12 mouse cellular contexts compared by ENCODE assay signal in the genomic region with DNA sequence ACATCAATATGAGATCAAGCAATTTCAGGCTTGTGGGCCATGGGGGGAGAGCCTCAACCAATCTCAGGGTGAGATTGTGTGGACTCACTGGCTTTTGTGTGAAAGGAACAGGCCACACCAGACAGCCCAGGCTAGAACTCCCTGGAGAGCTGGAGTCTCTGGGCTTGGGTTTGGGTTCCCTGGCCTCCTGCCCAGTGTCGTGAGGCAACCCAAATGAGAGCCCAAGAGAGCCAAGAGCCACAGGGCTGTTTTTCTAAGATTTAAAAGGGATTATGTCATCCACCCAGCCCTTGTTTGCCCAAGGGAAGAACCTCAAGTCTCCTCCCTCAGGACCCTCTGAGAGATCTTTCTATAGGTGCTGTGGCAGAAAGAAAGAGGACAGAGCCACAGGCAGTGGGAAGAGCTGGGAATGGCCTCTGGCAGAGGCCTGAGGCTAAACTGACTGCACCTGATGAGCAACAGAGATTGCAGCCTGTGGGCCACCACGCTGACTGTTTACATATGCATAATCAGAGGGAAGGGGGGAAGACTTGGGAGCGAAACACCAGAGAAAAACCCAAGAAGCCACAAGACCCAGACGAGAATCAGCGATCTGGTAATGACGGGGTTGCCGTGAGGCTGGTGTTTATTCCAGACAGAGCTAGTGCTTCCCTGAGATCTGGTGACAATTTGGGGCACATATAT.
A peak's percentile ranks its signal among the peaks of the same experiment; 100 is the strongest.
DNase-seq lines count a peak whose midpoint lies in the region; ATAC-seq and TF ChIP-seq lines count a peak whose summit lies in the region.
"Had no signal": no experiment of that assay in that cellular context is flagged by ENCODE, and none has a peak within 500 bp of the region (broad histone marks: within the 10 kb centered on the region; RNA-seq: fewer than 3 reads in every experiment).

No protein-coding gene starts in this region.

- H3K4me1 ChIP-seq in midbrain, embryonic 10.5 days = peaks cover 4% of the 10 kb centered on the region; the same call in 1 of the 2 replicates
- H3K4me1 ChIP-seq in midbrain, embryonic 15.5 days = no peaks in the 10 kb centered on the region
- H3K4me1 ChIP-seq: hindbrain, embryonic 15.5 days had no signal

- no peak overlapping the region for H3K4me2 ChIP-seq in midbrain, embryonic 15.5 days
- H3K4me2 ChIP-seq in myocyte (ENCODE audit: low read depth) = peak overlapping the region; percentile 53
- H3K4me2 ChIP-seq: hindbrain, embryonic 15.5 days; lung, embryonic 15.5 days had no signal

- DNase-seq in midbrain, embryonic 10.5 days (ENCODE audit: low spot score) = no peak
- peak; percentile 47 to 53 for DNase-seq in adrenal gland, postnatal 36 days
- peak; percentile 23 for DNase-seq in heart, postnatal 25 days (ENCODE audit: low spot score)
- no peak for DNase-seq in thymus, postnatal 36 days
- DNase-seq in layer of hippocampus, adult 11-12 months (ENCODE audit: low spot score) = no peak
- no peak for DNase-seq in kidney, postnatal 14 days
- DNase-seq: cerebellum, adult 18-20 months; kidney, postnatal 36 days had no signal

- WGBS in midbrain, embryonic 10.5 days = 69% methylated on average over 7 of the region's 7 CpGs
- WGBS in midbrain, embryonic 15.5 days = 63% methylated on average over 7 of the region's 7 CpGs

- no peak for TF ChIP-seq POLR2A in myocyte (IDR thresholded peaks at IDR 0.05; ENCODE audit: insufficient read length, low read depth)

- H3K4me3 ChIP-seq in midbrain, embryonic 10.5 days = no peak overlapping the region
- H3K4me3 ChIP-seq in midbrain, embryonic 15.5 days = no peak overlapping the region
- no peak overlapping the region for H3K4me3 ChIP-seq in myocyte
- H3K4me3 ChIP-seq: hindbrain, embryonic 15.5 days; lung, embryonic 15.5 days had no signal

- no peak overlapping the region for H3ac ChIP-seq in myocyte (ENCODE audit: control insufficient read depth, insufficient read length)

- intact Hi-C loops in heart, postnatal 25 days (cut with DNase I) = no loop called here

- no peaks in the 10 kb centered on the region for H3K9me3 ChIP-seq in midbrain, embryonic 10.5 days (replicated peaks)
- H3K9me3 ChIP-seq in midbrain, embryonic 15.5 days = no peaks in the 10 kb centered on the region
- H3K9me3 ChIP-seq: hindbrain, embryonic 15.5 days; lung, embryonic 15.5 days had no signal

- ATAC-seq in midbrain, embryonic 15.5 days (replicated peaks) = no peak

- no peaks in the 10 kb centered on the region for H3K27me3 ChIP-seq in midbrain, embryonic 10.5 days (ENCODE audit: low read depth, poor library complexity, severe bottlenecking)
- no peaks in the 10 kb centered on the region for H3K27me3 ChIP-seq in midbrain, embryonic 15.5 days (replicated peaks)
- no peaks in the 10 kb centered on the region for H3K27me3 ChIP-seq in myocyte (ENCODE audit: control insufficient read depth, insufficient read depth, insufficient read length)
- H3K27me3 ChIP-seq: hindbrain, embryonic 15.5 days; lung, embryonic 15.5 days had no signal

- no peak overlapping the region for H3K9ac ChIP-seq in midbrain, embryonic 15.5 days
- H3K9ac ChIP-seq: hindbrain, embryonic 15.5 days; lung, embryonic 15.5 days had no signal

- H3K79me2 ChIP-seq in myocyte (ENCODE audit: control insufficient read depth, insufficient read depth) = no peaks in the 10 kb centered on the region

- H3K27ac ChIP-seq in midbrain, embryonic 10.5 days (replicated peaks) = 0 out of 2 replicates have a peak overlapping the region, but pooled peaks have one; percentile 42
- no peak overlapping the region for H3K27ac ChIP-seq in midbrain, embryonic 15.5 days
- H3K27ac ChIP-seq: hindbrain, embryonic 15.5 days; lung, embryonic 15.5 days had no signal

- no peaks in the 10 kb centered on the region for H3K36me3 ChIP-seq in midbrain, embryonic 10.5 days
- no peaks in the 10 kb centered on the region for H3K36me3 ChIP-seq in midbrain, embryonic 15.5 days (replicated peaks)
- no peaks in the 10 kb centered on the region for H3K36me3 ChIP-seq in myocyte (ENCODE audit: control insufficient read depth, insufficient read depth)
- H3K36me3 ChIP-seq: hindbrain, embryonic 15.5 days; lung, embryonic 15.5 days had no signal

TF ChIP-seq in myocyte, 11 proteins besides CTCF, POLR2A, EP300 and RAD21:
- TF ChIP-seq REST (IDR thresholded peaks at IDR 0.05; ENCODE audit: insufficient read depth, insufficient read length) = no peak
- no peak; the same call in 1 of the 2 replicates for TF ChIP-seq CEBPB (IDR thresholded peaks at IDR 0.05; ENCODE audit: insufficient read depth, poor library complexity, severe bottlenecking)
- no peak for TF ChIP-seq E2F4 (IDR thresholded peaks at IDR 0.05; ENCODE audit: insufficient read depth)
- no peak for TF ChIP-seq POLR2AphosphoS2 (IDR thresholded peaks at IDR 0.05; ENCODE audit: insufficient read length, low read depth)
- no peak for TF ChIP-seq MYOD1 (IDR thresholded peaks at IDR 0.05; ENCODE audit: control insufficient read depth in 1 of 3, insufficient read length in 2 of 3, low read depth in 2 of 3)
- no peak for TF ChIP-seq USF1 (IDR thresholded peaks at IDR 0.05; ENCODE audit: low read depth)
- TF ChIP-seq MYOG (IDR thresholded peaks at IDR 0.05; ENCODE audit: control insufficient read depth in 1 of 3, insufficient read depth in 1 of 3, insufficient read length in 2 of 3, low read depth in 2 of 3) = no peak
- TF ChIP-seq TCF12 (IDR thresholded peaks at IDR 0.05; ENCODE audit: insufficient read depth, poor library complexity, severe bottlenecking) = no peak
- TF ChIP-seq TCF3 (IDR thresholded peaks at IDR 0.05; ENCODE audit: insufficient read length, low read depth) = no peak
- TF ChIP-seq SRF (IDR thresholded peaks at IDR 0.05; ENCODE audit: control insufficient read depth, insufficient read length, low read depth) = no peak
- no peak for TF ChIP-seq MAX (IDR thresholded peaks at IDR 0.05; ENCODE audit: low read depth)

Comparison
In these comparisons a context has a peak if more than half of its experiments do, and no peak if none do; other contexts are left out.
1. DNase-seq: peak in adrenal gland, postnatal 36 days (2 of 2) and heart, postnatal 25 days (single experiment); none in midbrain, embryonic 10.5 days (single experiment), thymus, postnatal 36 days (0 of 2), layer of hippocampus, adult 11-12 months (single experiment) and kidney, postnatal 14 days (single experiment).